Mouse (Mus musculus): ENCODE results near the gene Hist1h3e. TPM values are rescaled to one million over a fixed set of nuclear protein-coding genes. Genes with fewer than 3 reads are reported as not detected.

Hist1h3e gene
- polyA plus RNA-seq, 1 experiment, result 1.5 TPM

- 15% methylated on average over 9 of the region's 9 CpGs for WGBS
- no peak for DNase-seq
- TF ChIP-seq POLR2A (IDR thresholded peaks at IDR 0.05; ENCODE audit: borderline replicate concordance, insufficient read depth, low read length), result no peak
- TF ChIP-seq CTCF (IDR thresholded peaks at IDR 0.05; ENCODE audit: borderline replicate concordance, insufficient read depth, low read depth, low read length), result no peak
- H3K27ac ChIP-seq (ENCODE audit: insufficient read depth, low read length), result no peak overlapping the region
- H3K27me3 ChIP-seq (ENCODE audit: control insufficient read depth, insufficient read depth, low read length), result no peaks in the 10 kb centered on the region
- H3K4me1 ChIP-seq (ENCODE audit: control insufficient read depth, insufficient read depth, low read length), result peaks cover 4% of the 10 kb centered on the region; the same call in 1 of the 2 replicates
- H3K4me3 ChIP-seq (replicated peaks; ENCODE audit: insufficient read depth, low read depth, low read length), result no peak overlapping the region
Observed at GRCm38 (mm10) chr13:23532262-23533075, 29.7 kb downstream of the Hist1h3e start.

- under 1% methylated on average over 63 of the region's 70 CpGs for WGBS
- peaks cover 4% of the 10 kb centered on the region; the same call in 1 of the 2 replicates for H3K4me1 ChIP-seq (ENCODE audit: control insufficient read depth, insufficient read depth, low read length)
- no peak for TF ChIP-seq CTCF (IDR thresholded peaks at IDR 0.05; ENCODE audit: borderline replicate concordance, insufficient read depth, low read depth, low read length)
- peak; percentile 98 for TF ChIP-seq POLR2A (IDR thresholded peaks at IDR 0.05; ENCODE audit: borderline replicate concordance, insufficient read depth, low read length)
- peak; percentile 98 to 99 for DNase-seq
- H3K4me3 ChIP-seq (replicated peaks; ENCODE audit: insufficient read depth, low read depth, low read length), result peak within 1 kb of the TSS; percentile 64
- H3K27me3 ChIP-seq (ENCODE audit: control insufficient read depth, insufficient read depth, low read length), result no peaks in the 10 kb centered on the region
- H3K27ac ChIP-seq (ENCODE audit: insufficient read depth, low read length), result peak within 1 kb of the TSS; percentile 94
Observed at GRCm38 (mm10) chr13:23530901-23531875, 31.0 kb downstream of the Hist1h3e start, which contains the start of gene Hist1h4h. Gene Hist1h4h, plus strand, starts transcription at chr13:23531050.

GRCm38 (mm10) chr13:23530181-23530900, 31.8 kb downstream of the Hist1h3e start:
- H3K27ac ChIP-seq (ENCODE audit: insufficient read depth, low read length), result peak overlapping the region; percentile 10; the same call in 1 of the 2 replicates
- TF ChIP-seq POLR2A (IDR thresholded peaks at IDR 0.05; ENCODE audit: borderline replicate concordance, insufficient read depth, low read length) (no peak), CTCF (IDR thresholded peaks at IDR 0.05; ENCODE audit: borderline replicate concordance, insufficient read depth, low read depth, low read length) (no peak)
- under 1% methylated on average over 20 of the region's 20 CpGs for WGBS

GRCm38 (mm10) chr13:23529480-23530165, 32.5 kb downstream of the Hist1h3e start:
- DNase-seq, result no peak
- Histone ChIP-seq H3K4me3 (replicated peaks; ENCODE audit: insufficient read depth, low read depth, low read length) (peak overlapping the region; percentile 64), H3K4me1 (ENCODE audit: control insufficient read depth, insufficient read depth, low read length) (peaks cover 3% of the 10 kb centered on the region; the same call in 1 of the 2 replicates), H3K27me3 (ENCODE audit: control insufficient read depth, insufficient read depth, low read length) (no peaks in the 10 kb centered on the region), H3K27ac (ENCODE audit: insufficient read depth, low read length) (no peak overlapping the region)
- TF ChIP-seq CTCF (IDR thresholded peaks at IDR 0.05; ENCODE audit: borderline replicate concordance, insufficient read depth, low read depth, low read length) (no peak), POLR2A (IDR thresholded peaks at IDR 0.05; ENCODE audit: borderline replicate concordance, insufficient read depth, low read length) (no peak)
- 29% methylated on average over 2 of the region's 2 CpGs for WGBS

More at GRCm38 (mm10) chr13:23530181-23530900, 31.8 kb downstream of the Hist1h3e start:
- H3K4me1 ChIP-seq (ENCODE audit: control insufficient read depth, insufficient read depth, low read length), result peaks cover 4% of the 10 kb centered on the region; the same call in 1 of the 2 replicates
- peak; percentile 68 to 69 for DNase-seq
- peak overlapping the region; percentile 64 for H3K4me3 ChIP-seq (replicated peaks; ENCODE audit: insufficient read depth, low read depth, low read length)
- H3K27me3 ChIP-seq (ENCODE audit: control insufficient read depth, insufficient read depth, low read length), result no peaks in the 10 kb centered on the region

- H3K27ac ChIP-seq (ENCODE audit: insufficient read depth, low read length), result no peak overlapping the region
- no peaks in the 10 kb centered on the region for H3K4me1 ChIP-seq (ENCODE audit: control insufficient read depth, insufficient read depth, low read length)
- no peak overlapping the region for H3K4me3 ChIP-seq (replicated peaks; ENCODE audit: insufficient read depth, low read depth, low read length)
- no peak for TF ChIP-seq CTCF (IDR thresholded peaks at IDR 0.05; ENCODE audit: borderline replicate concordance, insufficient read depth, low read depth, low read length)
- no peak for TF ChIP-seq POLR2A (IDR thresholded peaks at IDR 0.05; ENCODE audit: borderline replicate concordance, insufficient read depth, low read length)
- 47% methylated on average over 5 of the region's 5 CpGs for WGBS
- no peaks in the 10 kb centered on the region for H3K27me3 ChIP-seq (ENCODE audit: control insufficient read depth, insufficient read depth, low read length)
- DNase-seq, result no peak
Observed at GRCm38 (mm10) chr13:23529005-23529404, 33.2 kb downstream of the Hist1h3e start.

GRCm38 (mm10) chr13:23526312-23526711, 35.9 kb downstream of the Hist1h3e start:
- Histone ChIP-seq H3K27ac (ENCODE audit: insufficient read depth, low read length) (no peak overlapping the region), H3K4me1 (ENCODE audit: control insufficient read depth, insufficient read depth, low read length) (no peaks in the 10 kb centered on the region), H3K4me3 (replicated peaks; ENCODE audit: insufficient read depth, low read depth, low read length) (peak overlapping the region; percentile 44), H3K27me3 (ENCODE audit: control insufficient read depth, insufficient read depth, low read length) (no peaks in the 10 kb centered on the region)
- TF ChIP-seq POLR2A (IDR thresholded peaks at IDR 0.05; ENCODE audit: borderline replicate concordance, insufficient read depth, low read length) (no peak), CTCF (IDR thresholded peaks at IDR 0.05; ENCODE audit: borderline replicate concordance, insufficient read depth, low read depth, low read length) (no peak)
- DNase-seq, result peak; percentile 87 to 90
- 2% methylated on average over 17 of the region's 17 CpGs for WGBS
